Comparison of ENCODE assay signal across 21 mouse cellular contexts in the genomic region with DNA sequence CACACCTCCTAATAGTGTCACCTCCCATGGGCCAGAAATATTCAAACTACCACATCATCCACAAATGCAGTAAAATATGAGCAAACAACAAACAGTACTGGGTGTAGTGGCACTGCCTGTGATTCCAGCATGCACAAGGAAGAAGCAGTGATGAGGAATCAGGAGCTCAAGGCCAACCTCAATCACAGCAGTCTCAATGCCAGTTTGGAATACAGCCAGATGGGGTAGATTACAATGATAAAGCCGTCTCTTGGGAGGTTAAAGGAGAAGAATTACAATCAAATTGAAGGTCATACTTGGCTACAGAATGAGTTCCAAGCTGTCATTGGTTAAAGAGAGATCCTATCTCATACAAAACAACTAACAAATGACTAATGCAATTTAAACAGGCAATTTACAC. TPM values are rescaled to one million over a fixed set of nuclear protein-coding genes. Genes with fewer than 3 reads are reported as not detected.
"Had no signal": no experiment of that assay in that cellular context is flagged by ENCODE, and none has a peak within 500 bp of the region (broad histone marks: within the 10 kb centered on the region; RNA-seq: fewer than 3 reads in every experiment).

No protein-coding gene starts in this region.

- ATAC-seq: lung, postnatal 0 days; midbrain, embryonic 13.5 days had no signal

- H3K36me3 ChIP-seq: limb, embryonic 10.5 days; liver, embryonic 15.5 days; midbrain, embryonic 13.5 days had no signal

- H3K4me1 ChIP-seq: limb, embryonic 10.5 days; liver, embryonic 15.5 days; midbrain, embryonic 13.5 days had no signal

- H3K4me3 ChIP-seq: limb, embryonic 10.5 days; liver, embryonic 15.5 days; midbrain, embryonic 13.5 days had no signal

- H3K9ac ChIP-seq: liver, embryonic 15.5 days; midbrain, embryonic 13.5 days had no signal

- H3K9me3 ChIP-seq: limb, embryonic 10.5 days; liver, embryonic 15.5 days; midbrain, embryonic 13.5 days had no signal

- DNase-seq: kidney, postnatal 14 days; lung, adult 2 months; lung, postnatal 36 days; right cerebral cortex, adult 18-20 months; right cerebral cortex, postnatal 25 days; thymus, postnatal 14 days had no signal

- H3K4me2 ChIP-seq: liver, embryonic 11.5 days; liver, embryonic 15.5 days; midbrain, embryonic 13.5 days had no signal

- H3K27ac ChIP-seq: limb, embryonic 10.5 days; liver, embryonic 15.5 days; midbrain, embryonic 13.5 days; stomach, postnatal 0 days had no signal

- H3K27me3 ChIP-seq: liver, embryonic 15.5 days; midbrain, embryonic 13.5 days had no signal

RNA-seq across cellular contexts. Expression of a gene that starts 52.2 kb away (rescaled TPM):
- total RNA-seq: layer of hippocampus, adult 8-10 months; layer of hippocampus, postnatal 14 days; left cerebral cortex, adult 18-20 months; left cerebral cortex, postnatal 10 days; megakaryocyte progenitor cell, adult 5-6 weeks; midbrain, postnatal 0 days had no signal
- polyA plus RNA-seq: large intestine, adult 2 months; liver, embryonic 11.5 days; lung, adult 2 months; small intestine, adult 2 months; urinary bladder, adult 2 months had no signal
